Mouse (Mus musculus) heart, embryonic 16.5 days (tissue): ENCODE data around the gene Iffo1. TPM values are rescaled to one million over a fixed set of nuclear protein-coding genes. Genes with fewer than 3 reads are reported as not detected.

Experiments used
- ATAC-seq: fragments of 200-750 bp; cut with Nextera tagmentation; replicated peaks from 2 replicates; pipeline ENCODE4 v1.8.0; 2017; ENCODE audit warnings: moderate number of reproducible peaks; ENCODE audit not compliant: insufficient read depth, low FRiP score; ENCODE audit errors: extremely low read depth
- H3K27ac ChIP-seq: fragments of 300-500 bp; sonication (generic); 2 replicates; pipeline ENCODE4 v1.5.1; 2014; ENCODE audit warnings: mild to moderate bottlenecking, low read length, control low read depth, moderate library complexity
- H3K27me3 ChIP-seq: fragments of 300-500 bp; sonication (generic); 2 replicates; pipeline ENCODE4 v1.6.1; 2014; ENCODE audit warnings: low read length, mixed read lengths; ENCODE audit not compliant: control insufficient read depth, insufficient read depth
- H3K36me3 ChIP-seq: fragments of 300-500 bp; sonication (generic); 2 replicates; pipeline ENCODE4 v1.6.1; 2014; ENCODE audit not compliant: control insufficient read depth, insufficient read depth
- H3K4me1 ChIP-seq: fragments of 300-500 bp; sonication (generic); 2 replicates; pipeline ENCODE4 v1.6.1; 2014; ENCODE audit warnings: low read length, mixed read lengths; ENCODE audit not compliant: control insufficient read depth, insufficient read depth
- H3K4me2 ChIP-seq: fragments of 300-500 bp; sonication (generic); 2 replicates; pipeline ENCODE4 v1.6.1; 2014; ENCODE audit warnings: low read depth, mild to moderate bottlenecking, control low read depth, low read length
- H3K4me3 ChIP-seq: fragments of 300-500 bp; sonication (generic); 2 replicates; pipeline ENCODE4 v1.5.1; 2014; ENCODE audit warnings: mild to moderate bottlenecking, control low read depth, low read length
- H3K9ac ChIP-seq: fragments of 300-500 bp; sonication (generic); 2 replicates; pipeline ENCODE4 v1.6.1; 2014; ENCODE audit warnings: low read length, control low read depth
- H3K9me3 ChIP-seq: fragments of 300-500 bp; sonication (generic); replicated peaks from 2 replicates; pipeline ENCODE4 v1.6.1; 2016; ENCODE audit warnings: low read length; ENCODE audit not compliant: control insufficient read depth
- WGBS: fragments of 180-500 bp; shearing (Covaris S2); extraction: QIAGEN DNeasy Blood & Tissue Kit; methylation state at CpG from one replicate; pipeline ENCODE4 v1.1.7; 2014; 5-methylcytosine and 5-hydroxymethylcytosine counted together
- polyA plus RNA-seq: library from polyadenylated mRNA; unstranded; fragments of >200 nt; fragmentation: Nextera tagmentation; extraction: Ambion mirVana; gene quantifications from 2 replicates; pipeline ENCODE4 v1.2.1, GENCODE M21; 2015

The Iffo1 gene
- polyA plus RNA-seq, 1 experiment from 2014 or later = 11.7 TPM

- peaks cover 48% of the 10 kb centered on the region for H3K36me3 ChIP-seq
- H3K9me3 ChIP-seq = no peaks in the 10 kb centered on the region
- H3K4me2 ChIP-seq = peak overlapping the region; percentile 75
- peaks cover 24% of the 10 kb centered on the region for H3K4me1 ChIP-seq
- H3K27me3 ChIP-seq = no peaks in the 10 kb centered on the region
- 19% methylated on average over 10 of the region's 10 CpGs for WGBS
- peak; percentile 61 for ATAC-seq
- H3K4me3 ChIP-seq = peak overlapping the region; percentile 90
- H3K27ac ChIP-seq = peak overlapping the region; percentile 99
- H3K9ac ChIP-seq = peak overlapping the region; percentile 82
Observed at GRCm38 (mm10) chr6:125166861-125167650, 22.0 kb downstream of the Iffo1 start.

GRCm38 (mm10) chr6:125168086-125168485 is 23.0 kb downstream of the Iffo1 start:
- WGBS = 86% methylated on average over 14 of the region's 14 CpGs
- Histone ChIP-seq H3K36me3 (peaks cover 53% of the 10 kb centered on the region), H3K27ac (peak overlapping the region; percentile 99), H3K9ac (peak overlapping the region; percentile 34; the same call in 1 of the 2 replicates), H3K9me3 (no peaks in the 10 kb centered on the region), H3K4me2 (no peak overlapping the region), H3K4me3 (no peak overlapping the region), H3K4me1 (peaks cover 24% of the 10 kb centered on the region), H3K27me3 (no peaks in the 10 kb centered on the region)
- ATAC-seq = no peak

- Histone ChIP-seq H3K4me2 (no peak overlapping the region), H3K27ac (peak overlapping the region; percentile 60), H3K27me3 (no peaks in the 10 kb centered on the region), H3K9ac (0 out of 2 replicates have a peak overlapping the region, but pooled peaks have one; percentile 2), H3K9me3 (no peaks in the 10 kb centered on the region), H3K4me3 (no peak overlapping the region), H3K4me1 (peaks cover 19% of the 10 kb centered on the region), H3K36me3 (peaks cover 66% of the 10 kb centered on the region)
- WGBS = 70% methylated on average over 6 of the region's 6 CpGs
- ATAC-seq = no peak
Observed at GRCm38 (mm10) chr6:125170194-125170593, 25.2 kb downstream of the Iffo1 start.

- Histone ChIP-seq H3K27ac (no peak overlapping the region), H3K4me1 (peaks cover 9% of the 10 kb centered on the region), H3K27me3 (no peaks in the 10 kb centered on the region), H3K4me2 (no peak overlapping the region), H3K9ac (0 out of 2 replicates have a peak overlapping the region, but pooled peaks have one; percentile 8), H3K36me3 (peaks cover 88% of the 10 kb centered on the region), H3K9me3 (no peaks in the 10 kb centered on the region), H3K4me3 (no peak overlapping the region)
- WGBS = 73% methylated on average over 2 of the region's 2 CpGs
- ATAC-seq = no peak
Observed at GRCm38 (mm10) chr6:125172474-125172873, 27.4 kb downstream of the Iffo1 start.

GRCm38 (mm10) chr6:125173256-125173655 is 28.2 kb downstream of the Iffo1 start:
- no peak overlapping the region for H3K9ac ChIP-seq
- peaks cover 3% of the 10 kb centered on the region; the same call in 1 of the 2 replicates for H3K4me1 ChIP-seq
- WGBS = 88% methylated on average over 7 of the region's 7 CpGs
- H3K9me3 ChIP-seq = no peaks in the 10 kb centered on the region
- peaks cover 93% of the 10 kb centered on the region for H3K36me3 ChIP-seq
- no peaks in the 10 kb centered on the region for H3K27me3 ChIP-seq
- no peak overlapping the region for H3K4me2 ChIP-seq
- no peak for ATAC-seq
- H3K4me3 ChIP-seq = no peak overlapping the region
- H3K27ac ChIP-seq = no peak overlapping the region

GRCm38 (mm10) chr6:125175469-125175868 is 30.4 kb downstream of the Iffo1 start:
- 92% methylated on average over 5 of the region's 5 CpGs for WGBS
- Histone ChIP-seq H3K4me1 (peaks cover 3% of the 10 kb centered on the region; the same call in 1 of the 2 replicates), H3K4me3 (no peak overlapping the region)

GRCm38 (mm10) chr6:125179601-125180000 is 34.6 kb downstream of the Iffo1 start:
- ATAC-seq = no peak
- no peaks in the 10 kb centered on the region for H3K9me3 ChIP-seq
- no peaks in the 10 kb centered on the region for H3K4me1 ChIP-seq
- no peak overlapping the region for H3K4me3 ChIP-seq
- H3K27me3 ChIP-seq = no peaks in the 10 kb centered on the region
- no peak overlapping the region for H3K9ac ChIP-seq
- H3K27ac ChIP-seq = no peak overlapping the region
- H3K36me3 ChIP-seq = peaks cover 91% of the 10 kb centered on the region
- 90% methylated on average over 7 of the region's 7 CpGs for WGBS
- no peak overlapping the region for H3K4me2 ChIP-seq

More at GRCm38 (mm10) chr6:125175469-125175868, 30.4 kb downstream of the Iffo1 start:
- Histone ChIP-seq H3K36me3 (peaks cover 92% of the 10 kb centered on the region), H3K9me3 (no peaks in the 10 kb centered on the region), H3K4me2 (no peak overlapping the region), H3K27me3 (no peaks in the 10 kb centered on the region), H3K9ac (no peak overlapping the region), H3K27ac (no peak overlapping the region)
- no peak for ATAC-seq

- Histone ChIP-seq H3K4me3 (no peak overlapping the region), H3K9ac (no peak overlapping the region), H3K36me3 (peaks cover 86% of the 10 kb centered on the region), H3K9me3 (no peaks in the 10 kb centered on the region), H3K27me3 (no peaks in the 10 kb centered on the region), H3K4me1 (no peaks in the 10 kb centered on the region), H3K27ac (no peak overlapping the region), H3K4me2 (no peak overlapping the region)
- WGBS = 81% methylated on average over 5 of the region's 5 CpGs
- no peak for ATAC-seq
Observed at GRCm38 (mm10) chr6:125182133-125182532, 37.1 kb downstream of the Iffo1 start.

- no peak for ATAC-seq
- Histone ChIP-seq H3K36me3 (peaks cover 73% of the 10 kb centered on the region), H3K9ac (no peak overlapping the region), H3K4me1 (peaks cover 6% of the 10 kb centered on the region; the same call in 1 of the 2 replicates), H3K27ac (no peak overlapping the region), H3K9me3 (no peaks in the 10 kb centered on the region), H3K4me2 (no peak overlapping the region), H3K27me3 (no peaks in the 10 kb centered on the region), H3K4me3 (no peak overlapping the region)
- 90% methylated on average over 10 of the region's 10 CpGs for WGBS
Observed at GRCm38 (mm10) chr6:125186203-125186602, 41.2 kb downstream of the Iffo1 start.
